Mouse (Mus musculus): ENCODE results near the gene Iqschfp.

DNA sequence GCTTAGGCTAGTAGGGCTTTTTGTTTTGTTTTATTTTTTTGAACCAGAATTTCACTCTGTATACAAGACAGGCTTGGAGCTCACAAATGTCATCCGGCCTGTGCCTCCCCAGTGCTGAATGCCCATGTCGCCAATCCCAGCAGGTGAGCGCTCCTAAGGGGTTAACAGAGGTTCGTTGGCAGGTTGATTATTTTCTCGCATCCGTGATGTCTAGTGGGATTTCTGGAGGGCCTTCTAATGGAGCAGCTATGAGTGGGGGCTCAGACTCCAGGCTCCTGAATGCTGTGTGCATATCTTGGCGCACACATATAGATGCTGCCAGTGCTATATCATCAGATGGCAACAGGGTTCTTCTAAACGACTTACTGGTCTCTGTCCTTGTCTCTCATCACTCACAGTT, 682.5 kb downstream of the Iqschfp start:
- no peak for TF ChIP-seq CTCF (IDR thresholded peaks at IDR 0.05; ENCODE audit: control insufficient read depth, insufficient read depth, low read length)
- no peak for TF ChIP-seq POLR2A (IDR thresholded peaks at IDR 0.05; ENCODE audit: borderline replicate concordance, control insufficient read depth, low read depth, low read length)
